In genomic region chr12:17588906-17589612, GRCm38 (mm10) we compare ENCODE assay signal across 13 mouse cellular contexts.
"Had no signal": no experiment of that assay in that cellular context is flagged by ENCODE, and none has a peak within 500 bp of the region (broad histone marks: within the 10 kb centered on the region; RNA-seq: fewer than 3 reads in every experiment).

No protein-coding gene starts in this region.

- H3K4me2 ChIP-seq: limb, embryonic 13.5 days; liver, embryonic 11.5 days; liver, embryonic 15.5 days; lung, embryonic 15.5 days; neural tube, embryonic 15.5 days had no signal

- H3K9me3 ChIP-seq: limb, embryonic 13.5 days; liver, embryonic 15.5 days; lung, embryonic 15.5 days; midbrain, embryonic 10.5 days; neural tube, embryonic 15.5 days had no signal

- ATAC-seq: hindbrain, postnatal 0 days had no signal

- H3K4me1 ChIP-seq: liver, embryonic 15.5 days; lung, embryonic 15.5 days had no signal

- H3K27ac ChIP-seq: hindbrain, postnatal 0 days; limb, embryonic 13.5 days; liver, embryonic 15.5 days; lung, embryonic 15.5 days; midbrain, embryonic 10.5 days; neural tube, embryonic 15.5 days; stomach, postnatal 0 days had no signal

- H3K27me3 ChIP-seq: limb, embryonic 13.5 days; liver, embryonic 15.5 days; lung, embryonic 15.5 days; neural tube, embryonic 15.5 days had no signal

- H3K4me3 ChIP-seq: limb, embryonic 13.5 days; liver, embryonic 15.5 days; lung, embryonic 15.5 days; midbrain, embryonic 10.5 days; myocyte; neural tube, embryonic 15.5 days had no signal

- DNase-seq: left cerebral cortex, postnatal 4 days; lung, postnatal 36 days; midbrain, embryonic 14.5 days; thymus, postnatal 14 days had no signal

- H3K36me3 ChIP-seq: limb, embryonic 13.5 days; liver, embryonic 15.5 days; lung, embryonic 15.5 days; midbrain, embryonic 10.5 days; neural tube, embryonic 15.5 days had no signal

- H3K9ac ChIP-seq: limb, embryonic 13.5 days; liver, embryonic 15.5 days; lung, embryonic 15.5 days; neural tube, embryonic 15.5 days had no signal
